Mouse (Mus musculus): ENCODE data around the gene Mtch2. TPM values are rescaled to one million over a fixed set of nuclear protein-coding genes. Genes with fewer than 3 reads are reported as not detected.
"Not testable (repeated sequence)": the region's sequence is repeated elsewhere in the genome, so short reads cannot be mapped to it uniquely, and the experiment has no call there.

Gene Mtch2
- total RNA-seq, 2 experiments from 2014 or later = 120 to 137 TPM

DNA sequence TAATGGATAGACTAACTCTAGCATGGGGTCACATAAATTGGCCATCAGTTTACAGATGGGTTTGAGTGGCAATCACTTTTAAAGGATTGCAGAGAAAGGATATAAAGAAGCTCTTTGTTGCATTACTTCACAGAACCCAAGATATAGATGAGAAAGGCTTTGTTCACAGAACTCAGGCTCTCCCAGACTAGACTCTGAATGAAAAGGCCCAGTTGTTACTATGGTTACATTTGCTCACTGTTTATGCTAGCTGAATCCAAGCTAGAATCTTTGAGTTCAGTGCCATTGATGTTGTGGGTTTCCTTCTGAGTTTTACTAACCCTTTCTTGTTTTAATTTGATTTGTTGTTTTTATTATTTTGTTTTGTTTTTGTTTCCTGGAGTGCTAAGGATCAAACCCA is 17.2 kb downstream of the Mtch2 start:
- no peak for DNase-seq

DNA sequence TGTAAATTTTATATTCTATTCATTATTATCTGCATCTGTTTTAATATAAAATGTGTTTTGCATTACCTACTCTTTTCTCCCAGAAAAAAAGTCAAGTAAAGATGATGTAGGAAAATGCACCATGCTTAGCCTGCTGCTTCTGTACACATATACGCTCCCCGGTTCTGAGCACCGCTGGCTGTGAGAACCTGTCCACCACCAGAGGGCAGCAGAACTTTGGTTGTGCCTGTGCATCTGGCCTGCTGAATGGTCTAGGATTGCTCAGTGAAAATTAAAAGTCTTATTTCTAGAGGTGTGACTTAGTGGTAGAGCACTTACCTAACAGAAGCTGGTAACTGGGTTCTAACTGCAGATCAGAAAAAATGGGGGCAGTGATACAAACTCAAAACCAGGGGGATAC is 19.6 kb downstream of the Mtch2 start:
- DNase-seq = peak; percentile 80 to 84

GRCm38 (mm10) chr2:90870136-90870601 is 23.2 kb downstream of the Mtch2 start:
- no peak for DNase-seq

DNA sequence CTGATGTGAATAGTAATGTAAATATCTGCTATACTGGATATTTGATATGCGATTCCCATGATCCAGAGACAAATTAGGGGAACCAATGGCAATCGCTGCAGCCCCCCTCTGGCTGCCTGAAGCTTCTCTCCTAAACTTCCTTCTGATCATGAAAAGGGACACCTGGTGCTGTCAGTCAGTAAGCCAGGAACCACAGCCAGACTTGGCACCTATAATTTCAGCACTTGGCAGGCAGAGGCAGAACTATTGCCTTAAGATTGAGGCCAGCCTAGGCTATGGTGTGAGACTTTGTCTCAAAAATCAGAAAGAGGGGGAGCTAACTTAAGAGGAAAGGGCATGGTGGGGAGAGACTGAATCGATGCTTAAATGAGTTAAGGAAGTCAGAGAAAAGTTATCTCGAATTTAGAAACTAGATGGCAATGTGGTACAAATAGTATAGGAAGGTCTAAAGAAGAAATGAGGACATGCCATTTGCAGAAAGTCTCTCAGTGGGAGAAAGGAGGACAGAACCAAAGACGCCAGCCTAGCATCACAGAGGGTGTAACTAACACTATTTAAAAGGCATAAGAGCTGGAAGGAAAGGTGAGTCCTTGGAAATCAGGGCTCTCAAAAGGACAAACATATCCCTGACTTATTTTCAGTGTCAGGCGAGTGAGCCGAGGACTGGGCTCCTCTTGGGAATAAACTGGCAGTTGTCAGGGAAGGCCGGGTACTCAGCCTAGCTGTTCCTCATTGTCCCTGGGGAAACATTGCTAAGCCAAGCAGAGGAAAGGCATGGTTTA is 24.4 kb downstream of the Mtch2 start:
- DNase-seq = no peak

- DNase-seq = no peak
These were observed 27.1 kb downstream of the Mtch2 start for GRCm38 (mm10) chr2:90874025-90874424.

DNA sequence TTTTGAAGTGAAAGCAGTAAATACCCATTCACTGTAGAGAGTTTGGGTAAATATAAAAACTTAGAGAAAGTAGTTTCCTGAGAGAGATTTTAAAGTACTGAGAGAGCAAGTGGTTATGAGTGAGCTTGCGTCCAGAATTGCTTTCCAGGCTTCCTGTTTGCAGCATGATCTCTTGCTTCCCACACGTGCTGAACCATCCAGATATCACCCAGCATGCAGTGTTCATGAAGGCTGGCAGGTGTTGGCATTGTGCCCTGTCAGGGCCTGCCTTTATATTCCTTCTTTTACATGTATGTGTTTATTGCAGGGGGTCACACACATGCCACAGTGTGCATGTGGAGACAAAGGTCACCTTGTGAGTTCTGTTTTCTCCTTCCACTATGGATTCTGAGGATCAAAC is 28.3 kb downstream of the Mtch2 start:
- DNase-seq = no peak

- no peak for DNase-seq
These were observed 30.8 kb downstream of the Mtch2 start for GRCm38 (mm10) chr2:90877584-90878259.

- DNase-seq = no peak
These were observed 32.5 kb downstream of the Mtch2 start for GRCm38 (mm10) chr2:90879419-90879818.

GRCm38 (mm10) chr2:90880144-90880785 is 33.3 kb downstream of the Mtch2 start:
- no peak for DNase-seq

DNA sequence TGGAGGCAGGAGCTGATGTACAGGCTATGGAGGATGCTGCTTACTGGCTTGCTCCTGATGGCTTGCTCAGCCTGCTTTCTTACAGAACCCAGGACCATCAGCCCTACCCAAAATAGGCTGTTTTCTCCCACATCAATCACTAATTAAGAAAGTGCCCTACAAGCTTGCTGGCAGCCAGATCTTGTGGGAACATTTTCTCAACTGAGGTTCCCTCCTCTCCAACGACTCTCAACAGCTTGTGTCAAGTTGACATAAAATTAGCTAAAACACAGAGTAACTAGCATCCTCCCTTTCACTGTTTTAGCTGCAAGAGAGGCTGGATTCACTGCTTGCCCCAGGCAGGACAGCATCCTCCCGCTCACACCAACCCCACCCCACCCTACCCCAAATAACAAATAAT is 34.9 kb downstream of the Mtch2 start:
- no peak for DNase-seq

GRCm38 (mm10) chr2:90885218-90886041 is 38.5 kb downstream of the Mtch2 start, which contains the start of gene C1qtnf4:
Gene C1qtnf4, plus strand, starts transcription at chr2:90885860.
- DNase-seq = peak; percentile 53 to 56

- DNase-seq = no peak
These were observed 39.5 kb downstream of the Mtch2 start for GRCm38 (mm10) chr2:90886436-90886835.

- no peak for DNase-seq
These were observed 40.7 kb downstream of the Mtch2 start for GRCm38 (mm10) chr2:90887627-90888026.

GRCm38 (mm10) chr2:90889550-90890548 is 42.9 kb downstream of the Mtch2 start:
- peak in 1 of 2 experiments; percentile 29 for DNase-seq

- no peak for DNase-seq
These were observed 46.8 kb downstream of the Mtch2 start for GRCm38 (mm10) chr2:90893673-90894298.

GRCm38 (mm10) chr2:90894299-90894677 is 47.3 kb downstream of the Mtch2 start:
- DNase-seq = not testable (repeated sequence)

DNA sequence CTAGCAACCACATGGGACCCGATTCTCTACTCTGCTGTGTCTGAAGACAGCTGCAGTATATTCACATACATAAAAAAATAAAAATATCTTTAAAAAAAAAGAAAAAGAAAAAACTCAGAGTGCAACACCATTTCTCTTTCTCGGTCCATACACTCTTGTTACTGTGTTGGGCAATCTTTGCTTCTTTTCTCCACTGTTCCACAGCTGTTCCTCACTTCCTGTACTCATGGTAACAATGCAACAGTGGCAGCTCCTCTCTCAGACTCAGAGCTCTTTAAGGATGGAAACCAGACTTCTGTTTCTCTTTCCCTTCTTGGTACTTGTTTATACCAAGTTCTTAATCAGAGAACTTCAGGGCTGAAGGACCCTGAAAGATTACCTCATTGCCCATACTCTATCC is 56.4 kb downstream of the Mtch2 start:
- no peak for DNase-seq

DNA sequence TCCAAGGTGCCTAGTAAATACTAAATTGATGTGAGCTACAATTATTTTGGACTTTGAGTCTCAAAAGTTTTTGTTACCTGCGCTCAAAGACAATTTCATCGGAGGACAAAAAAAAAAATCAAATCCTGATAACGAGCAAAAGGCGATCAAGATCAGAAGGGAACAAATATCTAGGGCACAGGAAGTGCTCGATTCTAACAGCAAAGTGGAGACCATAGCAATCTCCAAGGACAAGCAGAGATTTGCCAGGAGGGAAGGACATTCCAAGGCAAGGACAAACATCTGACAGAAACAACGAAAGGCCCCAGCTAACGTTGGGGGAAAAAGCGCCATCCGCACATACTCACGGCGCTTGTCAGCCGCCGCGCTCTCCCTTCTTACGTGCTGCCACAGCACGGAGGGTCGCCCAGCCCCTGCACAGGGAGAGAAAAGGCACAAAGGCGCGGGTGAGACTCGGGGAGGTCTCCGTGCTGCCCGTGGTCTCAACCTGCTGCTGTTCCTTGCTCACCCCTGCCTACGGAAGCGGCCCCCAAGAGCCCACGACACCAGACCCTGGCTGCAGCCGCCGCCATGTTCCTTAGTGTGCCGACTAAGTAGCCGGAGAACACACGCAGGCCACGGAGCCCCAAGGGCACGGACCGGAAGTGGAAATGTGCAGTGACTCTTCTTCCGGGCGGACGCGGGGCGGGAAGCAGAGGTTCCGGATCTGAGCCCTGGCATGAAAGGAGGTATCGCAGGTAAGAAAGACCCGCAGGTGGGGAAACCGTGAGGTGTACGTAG is 57.3 kb downstream of the Mtch2 start, which contains the start of the genes Kbtbd4 and Ndufs3:
Gene Kbtbd4 (plus strand): TSS at position 665 of the 780 bp plus-strand sequence.
Gene Ndufs3 (minus strand): TSS at position 752 of the 780 bp plus-strand sequence.
- DNase-seq = peak; percentile 86 to 87

GRCm38 (mm10) chr2:90904856-90905224 is 57.9 kb downstream of the Mtch2 start:
- DNase-seq = no peak

DNA sequence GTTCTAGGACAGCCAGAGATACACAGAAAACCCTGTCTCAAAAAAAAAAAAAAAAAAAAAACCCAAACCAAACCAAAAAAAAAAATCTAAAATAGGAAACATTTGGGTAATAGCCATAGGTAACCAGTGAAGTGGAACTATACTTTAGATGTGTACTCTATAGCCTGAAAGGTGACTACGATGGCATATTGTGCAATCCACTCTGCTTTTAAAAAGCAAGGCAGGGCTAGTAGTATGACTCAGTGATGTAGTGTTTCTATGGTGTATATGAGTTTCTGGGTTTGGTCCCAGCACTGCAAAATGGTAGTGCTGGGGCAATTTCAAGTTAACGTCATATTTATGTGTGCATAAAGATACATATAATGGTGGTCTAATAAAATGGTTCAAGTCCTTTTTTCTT is 59.8 kb downstream of the Mtch2 start:
- DNase-seq = no peak
